Mouse (Mus musculus) thymus, postnatal 14 days (tissue): ENCODE data around the gene Zfp282.

Source experiments
- DNase-seq: peaks from one replicate; pipeline ENCODE4 v3.0.0; 2021

The Zfp282 gene

GRCm38 (mm10) chr6:47904361-47904760 lies 27.4 kb downstream of the Zfp282 start:
- no peak for DNase-seq

GRCm38 (mm10) chr6:47904917-47905695 lies 28.1 kb downstream of the Zfp282 start:
- no peak for DNase-seq

DNA sequence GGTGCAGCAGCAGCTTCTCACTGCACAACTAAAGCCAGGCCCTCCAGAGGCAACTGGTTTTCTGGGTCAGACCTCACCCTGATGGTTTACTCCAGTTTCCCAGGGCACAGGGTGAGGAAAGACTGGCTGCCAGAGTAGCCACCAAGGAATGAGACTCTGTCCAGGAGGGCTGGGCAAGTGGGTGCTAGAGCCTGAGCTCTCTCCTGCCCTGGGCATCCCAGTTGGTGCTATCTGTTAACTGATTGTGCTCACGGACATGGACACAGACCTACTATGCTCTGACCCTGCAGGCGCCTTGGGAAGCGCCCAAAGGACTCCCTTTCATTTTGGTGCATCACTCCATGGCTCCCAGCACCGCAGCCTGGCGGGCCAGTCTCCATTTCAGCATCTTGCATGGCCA lies 29.3 kb downstream of the Zfp282 start:
- no peak for DNase-seq

DNA sequence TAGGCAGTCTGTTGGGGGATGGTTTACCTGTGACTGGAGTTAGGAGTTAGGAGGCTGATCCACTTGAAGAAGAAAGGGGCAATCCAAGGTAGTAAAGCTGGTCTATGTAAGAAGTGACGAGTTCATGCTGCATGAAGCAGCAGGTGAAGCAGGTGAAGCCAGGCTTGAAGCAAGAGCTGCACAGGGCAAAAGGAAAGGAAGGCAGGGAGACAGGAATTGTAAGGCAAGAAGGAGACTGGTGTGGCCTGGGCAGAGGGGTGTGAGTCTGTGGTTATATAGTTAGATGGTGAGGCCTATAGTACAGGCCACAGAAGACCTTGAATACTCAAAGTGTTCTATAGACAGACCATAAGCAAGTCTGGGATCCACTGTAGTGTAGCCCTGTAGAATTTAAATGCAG lies 32.0 kb downstream of the Zfp282 start:
- DNase-seq: no peak

DNA sequence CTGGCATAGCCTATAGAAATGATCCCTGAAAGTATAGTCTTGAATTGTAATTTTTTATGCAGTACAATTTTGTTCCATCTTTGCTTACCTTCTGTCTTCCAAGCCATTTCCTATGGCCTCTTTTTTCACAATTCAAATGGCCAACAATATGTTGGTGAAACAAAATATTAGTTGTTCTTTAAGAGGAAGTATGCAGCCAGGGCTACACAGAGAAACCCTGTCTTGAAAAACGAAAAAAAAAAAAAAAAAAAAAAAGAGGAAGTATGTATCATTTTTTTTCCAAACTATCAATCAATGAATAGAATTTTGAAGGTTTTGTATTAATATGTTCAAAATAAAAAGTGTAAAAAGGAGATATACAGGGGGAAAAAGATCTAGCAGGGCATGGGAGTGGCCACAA lies 34.6 kb downstream of the Zfp282 start:
- no peak for DNase-seq

DNA sequence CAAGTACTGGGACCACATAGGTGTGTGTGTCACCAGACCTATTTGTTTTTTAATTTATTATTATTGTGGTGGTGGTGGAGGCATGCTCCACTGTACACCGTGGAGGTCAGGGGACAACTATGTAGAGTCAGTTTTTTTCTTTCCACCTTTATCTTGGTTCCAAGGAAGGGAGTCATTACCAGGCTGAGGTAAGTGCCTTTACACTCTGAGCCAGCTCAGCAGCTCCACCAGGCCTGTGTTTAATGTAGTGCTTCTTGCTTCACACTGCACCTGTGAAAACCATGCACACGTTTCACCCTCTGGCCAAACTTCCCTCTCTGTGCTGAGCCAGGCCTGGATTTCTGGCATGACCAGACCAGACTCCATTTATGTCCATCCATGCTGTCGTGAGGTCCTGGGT lies 36.0 kb downstream of the Zfp282 start:
- DNase-seq: no peak

DNA sequence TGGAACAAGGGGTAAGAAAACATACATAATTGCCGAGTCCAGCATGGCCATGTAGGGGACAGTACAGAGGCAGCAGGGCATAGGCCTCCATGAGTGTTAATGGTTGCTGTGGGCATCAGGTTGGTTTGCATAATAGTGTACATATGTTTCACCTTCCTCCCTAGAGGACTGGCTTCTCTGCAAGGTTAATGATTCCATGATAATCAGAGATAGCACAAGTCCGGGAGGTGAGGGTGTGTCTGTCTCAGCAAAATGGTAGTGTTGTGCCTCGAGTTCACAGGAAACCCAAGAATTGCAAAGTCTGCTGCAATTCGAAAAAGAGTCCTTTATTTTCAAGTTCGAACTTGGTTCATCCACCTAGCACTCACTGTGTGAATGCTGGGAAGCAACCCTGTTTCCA lies 40.0 kb downstream of the Zfp282 start:
- DNase-seq: no peak

DNA sequence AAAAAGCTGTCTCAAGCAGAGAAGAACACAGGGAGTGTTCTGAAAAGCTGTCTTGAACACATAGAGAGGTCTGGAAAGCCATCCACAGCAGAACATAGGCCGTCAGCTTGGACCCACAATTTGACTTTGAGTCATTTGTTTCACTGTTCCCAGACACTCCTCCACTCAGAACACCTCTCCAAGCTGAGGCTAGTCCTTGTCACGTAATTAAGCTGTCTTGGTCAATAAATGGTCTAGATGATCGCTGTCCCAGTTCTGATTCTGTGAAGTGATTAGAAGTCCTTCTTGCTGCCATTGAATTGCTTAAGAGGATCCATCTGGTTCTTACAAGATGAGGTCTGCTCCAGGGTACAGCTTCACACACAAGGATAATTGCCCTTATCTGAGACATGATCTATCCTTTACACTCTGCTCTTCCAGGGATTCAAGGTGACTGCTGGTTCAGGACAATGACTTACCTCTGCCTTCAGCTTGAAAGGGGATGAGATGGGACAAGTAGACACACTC lies 41.8 kb downstream of the Zfp282 start:
- DNase-seq: no peak

DNA sequence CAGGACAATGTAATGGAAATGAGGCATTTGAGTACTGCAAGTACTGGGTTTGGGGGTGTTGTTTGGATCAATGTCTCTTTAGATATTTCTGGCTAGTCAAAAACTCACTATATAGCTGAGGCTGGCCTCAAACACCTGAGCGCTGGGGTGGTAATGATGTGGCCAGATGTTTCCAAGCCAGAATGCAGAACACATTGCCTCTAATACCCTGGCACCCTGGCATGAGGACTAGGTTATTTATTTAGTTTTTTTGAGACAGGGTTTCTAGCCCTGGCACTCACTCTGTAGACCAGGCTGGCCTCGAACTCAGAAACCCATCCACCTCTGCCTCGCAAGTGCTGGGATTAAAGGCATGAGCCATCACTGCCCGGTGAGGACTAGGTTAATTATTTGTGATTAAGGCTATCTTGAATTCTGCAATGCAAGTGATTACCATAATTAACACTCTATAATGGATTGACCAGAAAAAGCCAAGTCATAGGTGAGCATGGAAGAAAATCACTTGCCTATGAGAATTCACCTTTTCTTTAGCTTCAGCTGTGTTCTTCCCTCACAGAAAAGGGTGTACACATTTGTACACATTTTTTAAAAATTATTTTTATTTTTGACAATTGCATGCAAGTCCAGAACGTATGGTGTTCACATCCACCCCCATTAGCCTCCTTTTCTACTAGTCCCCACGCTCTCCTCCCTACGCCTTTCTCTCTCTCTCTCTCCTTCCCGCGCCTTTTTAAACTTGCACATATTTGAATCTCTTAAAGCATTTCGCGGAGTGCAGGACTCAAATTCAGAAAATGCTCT lies 42.8 kb downstream of the Zfp282 start:
- DNase-seq: no peak

GRCm38 (mm10) chr6:47920447-47921340 lies 43.7 kb downstream of the Zfp282 start, which contains the start of gene Zfp212:
TSS of gene Zfp212 (plus strand) at chr6:47920476.
- DNase-seq: peak; percentile 91

- no peak for DNase-seq
These were observed 65.5 kb downstream of the Zfp282 start for GRCm38 (mm10) chr6:47942461-47942860.

DNA sequence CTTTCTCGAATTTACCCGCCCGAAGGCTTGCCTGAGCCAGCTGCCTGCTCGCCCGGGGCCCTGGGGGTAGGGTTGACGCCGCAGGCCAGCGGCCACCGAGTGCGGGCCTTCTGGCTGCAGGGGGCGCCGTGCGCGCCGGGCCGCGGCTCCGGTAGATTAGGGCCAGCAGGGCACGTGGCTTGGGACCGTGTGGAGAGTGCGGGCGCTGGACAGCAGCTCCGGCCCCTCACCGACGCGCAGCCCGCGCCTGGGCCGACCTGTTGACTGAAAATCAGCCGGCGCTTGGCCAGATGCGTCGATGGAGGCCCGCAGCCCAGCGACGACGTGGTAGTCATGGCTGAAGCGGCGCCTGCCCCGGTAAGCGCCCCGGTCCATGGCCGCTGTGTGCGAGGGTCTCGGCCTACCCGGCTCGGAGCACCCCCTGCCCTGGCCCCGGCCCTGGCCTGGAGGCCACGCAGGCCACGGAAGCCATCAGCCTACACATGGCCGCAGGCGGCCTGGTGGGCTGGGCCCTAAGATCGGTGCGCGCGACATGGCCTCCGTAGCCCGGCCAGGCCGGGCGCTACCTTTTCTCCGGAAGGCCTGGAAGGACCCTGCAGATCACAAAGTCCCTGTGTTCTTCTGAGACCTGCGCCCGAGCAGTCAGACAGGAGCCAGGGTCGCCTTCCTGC lies 66.2 kb downstream of the Zfp282 start:
- DNase-seq: peak; percentile 81

- DNase-seq: no peak
These were observed 66.7 kb downstream of the Zfp282 start for GRCm38 (mm10) chr6:47943721-47944120.

DNA sequence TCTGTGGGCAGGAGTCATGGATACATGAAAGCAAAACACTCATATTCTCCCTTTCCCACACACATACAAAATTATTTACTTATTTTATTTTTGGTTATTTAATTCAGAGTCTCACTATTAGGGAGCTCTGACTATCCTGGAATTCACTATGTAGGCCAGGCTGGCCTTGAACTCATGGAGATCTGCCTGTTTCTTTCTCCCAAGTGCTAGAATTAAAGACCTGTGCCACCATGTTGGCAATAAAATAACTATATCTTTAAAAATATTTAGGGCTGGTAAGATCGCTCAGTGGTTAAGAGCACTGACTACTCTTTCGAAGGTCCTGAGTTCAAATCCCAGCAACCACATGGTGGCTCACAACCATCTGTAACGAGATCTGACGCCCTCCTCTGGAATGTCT lies 70.4 kb downstream of the Zfp282 start:
- no peak for DNase-seq

GRCm38 (mm10) chr6:47953191-47953726 lies 76.3 kb downstream of the Zfp282 start, which contains the start of gene Zfp956:
TSS of gene Zfp956 (plus strand) at chr6:47953390.
- peak; percentile 96 for DNase-seq

- no peak for DNase-seq
These were observed 77.4 kb downstream of the Zfp282 start for GRCm38 (mm10) chr6:47954425-47954824.

- no peak for DNase-seq
These were observed 80.8 kb downstream of the Zfp282 start for GRCm38 (mm10) chr6:47957816-47958215.
